Mouse (Mus musculus) G1E (cell line): ENCODE data around the gene Jund.

ENCODE experiments used
- CTCF ChIP-seq: IDR thresholded peaks from 2 replicates; pipeline ENCODE4 v1.5.1; 2012; ENCODE audit warnings: low read depth, low read length, inconsistent platforms, mixed read lengths
- GATA1 ChIP-seq: IDR thresholded peaks from 2 replicates; pipeline ENCODE4 v1.6.1; 2012; ENCODE audit warnings: borderline replicate concordance, low read length, inconsistent platforms, mixed read lengths
- TAL1 ChIP-seq: conservative IDR thresholded peaks from 2 replicates; pipeline ENCODE4 v1.6.1; 2012; ENCODE audit warnings: low read depth, low read length, inconsistent platforms, mixed read lengths

- TF ChIP-seq CTCF (no peak), GATA1 (no peak), TAL1 (no peak)
Measured at GRCm38 (mm10) chr8:70719796-70720270, 21.1 kb downstream of the Jund start.
